Mouse (Mus musculus): Measurements from ENCODE around the gene Cd40.

The Cd40 gene

GRCm38 (mm10) chr2:165056377-165057085, 1.1 kb downstream of the Cd40 start:
- no peak for DNase-seq (ENCODE audit: extremely low read depth, insufficient read length, low spot score)

GRCm38 (mm10) chr2:165059961-165060360, 4.5 kb downstream of the Cd40 start:
- DNase-seq (ENCODE audit: extremely low read depth, insufficient read length, low spot score), result no peak

GRCm38 (mm10) chr2:165061638-165062433, 6.4 kb downstream of the Cd40 start:
- DNase-seq (ENCODE audit: extremely low read depth, insufficient read length, low spot score), result no peak

- no peak for DNase-seq (ENCODE audit: extremely low read depth, insufficient read length, low spot score)
Observed at GRCm38 (mm10) chr2:165064489-165064888, 9.1 kb downstream of the Cd40 start.

GRCm38 (mm10) chr2:165068806-165069205, 13.4 kb downstream of the Cd40 start:
- no peak for DNase-seq (ENCODE audit: extremely low read depth, insufficient read length, low spot score)

- DNase-seq (ENCODE audit: extremely low read depth, insufficient read length, low spot score), result no peak
Observed at GRCm38 (mm10) chr2:165070096-165070816, 14.8 kb downstream of the Cd40 start.

GRCm38 (mm10) chr2:165073381-165073781, 18.0 kb downstream of the Cd40 start:
- DNase-seq (ENCODE audit: extremely low read depth, insufficient read length, low spot score), result no peak

GRCm38 (mm10) chr2:165074081-165074884, 18.9 kb downstream of the Cd40 start:
- no peak for DNase-seq (ENCODE audit: extremely low read depth, insufficient read length, low spot score)

GRCm38 (mm10) chr2:165074937-165075336, 19.5 kb downstream of the Cd40 start:
- DNase-seq (ENCODE audit: extremely low read depth, insufficient read length, low spot score), result no peak

GRCm38 (mm10) chr2:165077055-165077454, 21.6 kb downstream of the Cd40 start:
- DNase-seq (ENCODE audit: extremely low read depth, insufficient read length, low spot score), result no peak

GRCm38 (mm10) chr2:165078045-165078444, 22.6 kb downstream of the Cd40 start:
- DNase-seq (ENCODE audit: extremely low read depth, insufficient read length, low spot score), result no peak

- DNase-seq (ENCODE audit: extremely low read depth, insufficient read length, low spot score), result no peak
Observed at GRCm38 (mm10) chr2:165078605-165079004, 23.2 kb downstream of the Cd40 start.

GRCm38 (mm10) chr2:165080657-165081056, 25.2 kb downstream of the Cd40 start:
- no peak for DNase-seq (ENCODE audit: extremely low read depth, insufficient read length, low spot score)

- no peak for DNase-seq (ENCODE audit: extremely low read depth, insufficient read length, low spot score)
Observed at GRCm38 (mm10) chr2:165081257-165081656, 25.8 kb downstream of the Cd40 start.

GRCm38 (mm10) chr2:165086634-165087033, 31.2 kb downstream of the Cd40 start:
- no peak for DNase-seq (ENCODE audit: extremely low read depth, insufficient read length, low spot score)

- DNase-seq (ENCODE audit: extremely low read depth, insufficient read length, low spot score), result no peak
Observed at GRCm38 (mm10) chr2:165089470-165089869, 34.0 kb downstream of the Cd40 start.

- DNase-seq (ENCODE audit: extremely low read depth, insufficient read length, low spot score), result no peak
Observed at GRCm38 (mm10) chr2:165090650-165091049, 35.2 kb downstream of the Cd40 start, which contains the start of gene 1700025C18Rik. 1700025C18Rik (minus strand) TSS chr2:165090750.

GRCm38 (mm10) chr2:165091433-165091965, 36.1 kb downstream of the Cd40 start:
- no peak for DNase-seq (ENCODE audit: extremely low read depth, insufficient read length, low spot score)

GRCm38 (mm10) chr2:165092393-165092792, 37.0 kb downstream of the Cd40 start:
- DNase-seq (ENCODE audit: extremely low read depth, insufficient read length, low spot score), result no peak

GRCm38 (mm10) chr2:165096367-165096766, 40.9 kb downstream of the Cd40 start:
- no peak for DNase-seq (ENCODE audit: extremely low read depth, insufficient read length, low spot score)

All from 3134 (cell line).